Mouse (Mus musculus): Measurements from ENCODE around the gene 2310009B15Rik. TPM values are rescaled to one million over a fixed set of nuclear protein-coding genes. Genes with fewer than 3 reads are reported as not detected.

2310009B15Rik gene
- polyA plus RNA-seq (2012; rRNA removed; ENCODE audit: low replicate concordance): 20.0 and 32.3 TPM in 2 replicates

GRCm38 (mm10) chr1:138856101-138856950 is at the start of gene 2310009B15Rik:
2310009B15Rik (minus strand) TSS chr1:138856852.

GRCm38 (mm10) chr1:138848511-138849109 is 8.0 kb downstream of the 2310009B15Rik start, which contains the start of gene Lhx9:
Lhx9 (minus strand) TSS chr1:138848577.

Other genes with a start within 250 kb of the 2310009B15Rik start
- gene Nek7, start 236.7 kb downstream of the 2310009B15Rik start, polyA plus RNA-seq (2012; rRNA removed; ENCODE audit: low replicate concordance): 16.0 and 17.5 TPM in 2 replicates
- gene Lhx9, start 8.3 kb downstream of the 2310009B15Rik start, polyA plus RNA-seq (2012; rRNA removed; ENCODE audit: low replicate concordance): not detected in 2 replicates
- gene Dennd1b, start 106.6 kb upstream of the 2310009B15Rik start, polyA plus RNA-seq (2012; rRNA removed; ENCODE audit: low replicate concordance): 5.2 and 8.9 TPM in 2 replicates

All from subcutaneous adipose tissue, adult 2 months (tissue).